Mouse (Mus musculus) left cerebral cortex, postnatal 4 days (tissue): ENCODE measurements at regions not wholly inside any gene's neighbourhood (a gene's known extent, or its start where the extent isn't known, plus 50 kb on each side); places are given as distances from the start of the nearest gene placed in this dataset.

Experiments used
- DNase-seq: peaks from one replicate; pipeline ENCODE4 v3.0.0-alpha.2; 2022
- intact Hi-C: fragments of 180-260 bp; cut with DNase I; formaldehyde crosslinking; loops from one replicate; pipeline ENCODE4 v1.15.1; 2025

GRCm38 (mm10) chr5:133718187-133719078 is 381.1 kb upstream of the Castor2 start:
- intact Hi-C loops, result no loop called here
- DNase-seq, result no peak

- DNase-seq, result no peak
- intact Hi-C loops, result no loop called here
Measured at GRCm38 (mm10) chr5:133715830-133716229, 383.7 kb upstream of the Castor2 start.

- no peak for DNase-seq
- intact Hi-C loops, result no loop called here
Measured at GRCm38 (mm10) chr5:133712652-133713051, 386.9 kb upstream of the Castor2 start.

GRCm38 (mm10) chr5:133708881-133709280 is 390.6 kb upstream of the Castor2 start:
- no peak for DNase-seq

DNA sequence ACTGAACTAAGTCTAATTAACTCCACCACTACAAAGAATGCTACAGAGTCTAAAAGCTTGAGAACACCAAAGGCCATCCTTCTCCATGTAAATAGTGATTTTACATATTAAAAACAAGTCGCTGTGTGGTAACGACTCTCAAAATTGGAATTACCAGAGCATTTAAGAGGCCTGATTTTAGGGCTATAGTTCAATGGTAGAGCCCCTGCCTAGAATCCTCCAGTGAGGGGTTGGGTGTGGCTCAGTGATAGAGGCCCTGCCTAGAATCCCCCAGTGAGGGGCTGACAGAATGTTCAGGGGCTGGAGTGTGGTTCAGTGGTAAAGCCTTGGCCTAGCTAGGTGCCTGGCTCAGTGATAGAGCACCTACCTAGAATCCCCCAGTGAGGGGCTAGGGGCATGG is 413.3 kb upstream of the Castor2 start:
- intact Hi-C loops, result no loop called here
- DNase-seq, result no peak

More at GRCm38 (mm10) chr5:133708881-133709280, 390.6 kb upstream of the Castor2 start:
- intact Hi-C loops, result no loop called here

GRCm38 (mm10) chr5:133683021-133683420 is 416.5 kb upstream of the Castor2 start:
- intact Hi-C loops, result no loop called here
- DNase-seq, result no peak

DNA sequence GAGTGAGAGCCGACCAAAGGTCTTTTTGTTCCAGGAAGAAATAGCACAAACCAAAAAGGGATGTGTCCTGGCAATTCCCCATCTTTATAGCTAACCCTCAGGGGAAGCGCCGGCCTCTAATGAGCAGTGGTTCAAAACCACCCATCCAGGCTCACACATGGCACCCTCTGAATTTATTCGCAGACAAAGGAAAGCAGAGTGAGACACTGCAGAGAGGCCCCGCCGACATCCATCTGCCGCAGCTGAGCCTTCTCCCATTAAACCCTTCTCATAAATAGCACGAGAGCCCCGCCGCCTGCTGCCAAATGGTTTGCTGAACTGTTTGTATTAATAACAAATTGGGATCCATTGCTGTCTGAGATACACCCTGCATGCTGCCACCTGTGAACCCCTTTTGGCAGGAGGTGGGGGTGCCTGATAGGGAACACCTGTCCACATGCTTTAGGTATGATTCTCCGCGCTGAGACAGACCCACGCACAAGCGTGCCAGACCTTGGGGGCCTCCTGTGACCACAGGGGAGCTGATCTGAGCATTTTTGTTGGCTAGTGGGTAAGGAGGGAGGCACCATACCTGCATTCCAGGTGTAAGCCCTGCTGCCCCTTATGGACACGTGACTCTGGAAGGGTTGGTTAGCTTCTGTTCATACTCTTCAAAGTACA is 422.6 kb upstream of the Castor2 start:
- intact Hi-C loops, result no loop called here
- DNase-seq, result peak; percentile 61

DNA sequence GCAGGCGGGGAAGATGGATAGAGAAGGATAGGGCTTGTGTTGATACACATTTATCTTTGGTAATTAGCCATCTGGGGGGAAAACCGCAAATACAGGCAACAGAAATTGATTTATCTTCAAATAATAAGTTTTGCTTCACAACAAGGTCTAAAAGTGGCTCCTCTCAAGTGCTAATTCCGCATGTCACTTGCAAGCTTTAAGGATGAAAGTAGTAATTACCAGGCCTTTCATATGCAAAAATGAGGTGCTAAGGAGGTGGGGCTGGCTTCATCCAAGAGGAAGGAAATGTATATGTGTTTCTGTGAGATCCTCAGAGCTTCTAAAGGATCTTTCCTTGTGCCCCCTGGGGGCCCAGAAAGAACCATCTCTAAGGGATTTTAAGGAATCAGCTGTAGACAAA is 423.9 kb upstream of the Castor2 start:
- intact Hi-C loops, result no loop called here
- no peak for DNase-seq

- DNase-seq, result peak; percentile 68
- intact Hi-C loops, result no loop called here
Measured at GRCm38 (mm10) chr5:133666473-133666872, 433.0 kb upstream of the Castor2 start.

- DNase-seq, result no peak
- intact Hi-C loops, result no loop called here
Measured at GRCm38 (mm10) chr5:133662474-133663256, 436.8 kb upstream of the Castor2 start.

DNA sequence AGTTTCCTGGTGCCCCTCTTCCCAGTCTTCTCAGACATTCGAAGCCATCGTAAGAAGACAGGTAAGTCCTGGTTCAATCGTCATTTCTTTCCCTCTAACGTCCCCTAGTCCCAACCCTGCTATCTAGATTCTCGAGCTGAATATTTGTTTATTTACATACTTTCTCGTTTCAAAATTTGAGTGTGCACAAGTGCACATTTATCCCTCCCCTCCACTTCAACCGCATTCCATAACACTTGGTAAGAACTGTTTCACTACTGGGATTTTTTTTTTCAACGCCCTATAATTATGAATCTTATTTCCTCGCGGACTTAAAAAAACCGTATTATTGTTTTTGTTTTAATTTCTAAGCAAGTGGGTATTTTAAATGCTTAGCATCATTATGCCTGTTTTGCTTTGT is 439.2 kb upstream of the Castor2 start:
- intact Hi-C loops, result no loop called here
- DNase-seq, result no peak

GRCm38 (mm10) chr5:133656837-133657236 is 442.7 kb upstream of the Castor2 start:
- no peak for DNase-seq
- intact Hi-C loops, result no loop called here

DNA sequence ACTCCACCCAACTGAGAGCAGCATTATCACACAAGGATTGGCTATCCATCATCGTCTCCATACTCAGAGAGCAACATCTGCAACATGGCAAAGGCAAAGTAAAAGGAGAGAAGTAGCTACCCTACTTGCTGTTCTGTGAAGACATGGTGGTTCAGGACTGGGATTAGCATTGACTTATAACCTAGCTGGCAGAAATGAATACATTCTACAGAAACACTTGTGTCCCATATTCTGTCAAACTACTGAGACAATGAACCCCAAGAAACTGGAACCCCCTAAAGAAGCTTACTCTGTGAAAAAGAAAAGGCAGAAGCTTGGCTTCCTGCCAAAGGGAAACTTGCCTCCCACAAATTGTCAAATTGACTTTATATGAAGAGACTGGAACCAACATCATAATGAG is 446.1 kb upstream of the Castor2 start:
- no peak for DNase-seq
- intact Hi-C loops, result no loop called here

DNA sequence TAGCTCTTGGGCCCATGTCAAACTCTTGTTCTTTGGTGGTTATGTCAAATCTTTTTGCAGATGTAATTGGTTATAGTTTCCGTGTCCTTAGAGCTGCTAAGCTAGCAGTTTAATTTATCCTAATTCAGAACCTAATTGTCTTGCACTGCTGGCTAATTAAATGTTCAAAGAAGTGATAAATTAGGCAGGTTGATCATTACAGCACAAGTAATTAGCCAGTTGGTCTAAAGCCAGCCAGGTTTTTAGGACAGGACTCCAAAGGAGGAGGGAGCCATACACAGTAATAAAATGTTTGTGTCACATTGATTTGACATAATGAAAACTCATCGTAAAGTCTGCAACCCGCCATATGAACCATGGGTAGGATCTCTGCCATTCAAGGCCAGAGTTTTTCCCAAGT is 449.3 kb upstream of the Castor2 start:
- no peak for DNase-seq
- intact Hi-C loops, result no loop called here

DNA sequence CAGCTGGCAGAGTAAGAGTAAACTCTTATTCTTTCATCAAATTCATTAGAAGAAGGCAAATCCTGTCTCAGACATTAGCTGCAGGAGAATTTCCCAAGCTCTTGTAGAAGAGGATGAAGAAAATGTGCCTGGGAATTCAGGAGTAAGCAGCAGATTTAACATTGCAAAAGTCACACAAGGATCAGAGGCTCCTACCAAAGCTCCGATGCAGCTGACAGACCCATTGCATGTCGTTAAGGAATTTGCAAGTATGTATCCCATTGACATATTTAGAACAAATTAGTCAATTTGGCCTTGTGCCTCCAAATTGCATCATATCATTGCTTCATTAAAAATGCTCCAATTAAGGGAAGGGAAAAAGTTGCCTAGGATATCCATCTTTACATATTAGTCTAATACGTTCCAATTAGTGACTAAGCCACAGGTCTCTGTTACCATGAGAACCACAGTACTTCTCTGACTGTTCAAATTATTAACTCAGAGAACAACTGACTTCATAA is 453.8 kb upstream of the Castor2 start:
- intact Hi-C loops, result no loop called here
- DNase-seq, result no peak

- no peak for DNase-seq
- intact Hi-C loops, result no loop called here
Measured at GRCm38 (mm10) chr5:133643326-133643725, 456.2 kb upstream of the Castor2 start.

DNA sequence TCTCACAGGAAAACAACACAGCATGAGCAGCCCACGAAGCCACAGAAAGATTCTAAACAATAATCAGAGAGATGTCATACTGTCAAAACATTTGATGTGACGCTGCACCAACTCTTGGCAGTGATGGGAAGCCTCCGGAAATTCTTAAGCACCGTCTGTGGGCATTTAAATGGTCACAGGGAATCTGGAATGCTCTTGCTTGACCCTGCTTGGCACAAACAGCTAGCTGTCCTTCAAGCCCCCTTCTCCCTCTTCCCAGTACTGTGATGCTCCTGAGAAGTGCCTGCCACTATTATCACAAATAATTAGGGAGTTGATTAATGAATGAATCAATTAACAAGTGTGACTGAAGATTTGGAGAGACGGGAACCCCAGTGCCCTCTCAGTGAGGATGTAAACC is 465.0 kb upstream of the Castor2 start:
- intact Hi-C loops, result no loop called here

DNA sequence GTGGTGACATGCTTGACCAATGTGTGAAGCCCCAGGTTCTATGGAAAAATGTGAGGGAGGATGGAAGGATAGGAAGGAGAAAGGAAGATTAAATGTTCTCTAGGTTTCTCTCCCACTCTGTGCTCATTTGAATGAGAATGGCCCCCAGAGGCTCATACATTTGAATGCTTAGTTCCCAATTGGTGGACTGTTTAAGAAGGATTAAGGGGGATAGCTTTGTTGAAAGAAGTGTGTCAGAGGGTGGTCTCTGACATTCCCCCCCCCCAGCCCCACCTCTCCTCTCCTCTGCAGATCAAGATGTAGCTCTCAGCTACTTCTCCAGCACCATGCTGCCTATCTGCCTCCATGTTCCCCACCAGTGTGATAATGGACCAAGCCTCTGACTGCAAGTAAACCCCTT is 467.7 kb upstream of the Castor2 start:
- intact Hi-C loops, result no loop called here
- DNase-seq, result no peak

More for the DNA sequence above, 465.0 kb upstream of the Castor2 start:
- peak; percentile 6 for DNase-seq

DNA sequence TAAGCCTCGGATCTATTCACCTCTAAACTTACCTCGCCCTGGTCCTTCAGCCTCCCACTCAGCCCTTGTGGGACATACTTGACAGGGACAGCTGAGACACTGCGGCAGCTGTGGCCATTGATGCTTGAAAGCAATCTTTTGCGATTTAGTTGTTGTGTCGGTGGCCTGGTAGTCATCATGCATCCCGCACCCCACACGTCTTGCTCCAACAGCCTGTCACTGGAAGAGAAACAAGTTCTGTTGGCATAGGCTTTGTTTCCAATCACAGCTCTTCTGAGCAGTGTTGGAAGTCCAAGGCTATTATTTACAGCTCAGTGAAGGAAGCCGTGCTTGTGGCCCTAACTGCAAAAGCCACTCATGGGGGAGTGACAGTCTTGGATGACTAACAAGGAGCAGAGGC is 480.2 kb upstream of the Castor2 start:
- intact Hi-C loops, result no loop called here
- DNase-seq, result peak; percentile 26

DNA sequence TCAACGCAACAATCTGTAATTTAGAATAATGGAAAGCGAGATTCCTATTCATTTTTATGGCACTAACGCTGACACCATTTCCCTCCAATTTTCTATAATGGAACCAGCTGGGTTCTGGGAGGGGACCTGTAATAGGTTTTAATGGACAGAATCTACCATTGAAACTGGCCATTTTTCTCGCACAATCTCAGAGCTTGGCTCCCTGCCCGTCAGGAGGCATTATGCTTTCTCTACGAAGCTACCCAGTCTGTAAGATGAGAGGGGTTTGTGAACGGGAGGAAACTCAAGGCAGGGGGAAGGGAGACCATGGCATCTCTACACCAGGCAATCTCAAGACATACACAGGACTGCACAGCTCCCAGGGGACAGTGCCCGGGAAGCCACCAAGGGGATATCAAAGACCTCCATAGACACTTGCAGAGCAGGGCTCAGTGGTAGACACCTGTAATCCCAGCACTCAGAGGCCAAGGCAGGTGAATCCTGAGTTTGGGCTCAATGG is 498.2 kb upstream of the Castor2 start:
- DNase-seq, result no peak

GRCm38 (mm10) chr5:133600630-133601029 is 498.9 kb upstream of the Castor2 start:
- intact Hi-C loops, result no loop called here
- DNase-seq, result peak; percentile 11

More for the DNA sequence above, 498.2 kb upstream of the Castor2 start:
- intact Hi-C loops, result no loop called here
